Mouse (Mus musculus) Muller cell, postnatal 12 days (primary cell): ENCODE results near the gene Rnf150.

Experiments
- DNase-seq: peaks from one replicate; pipeline ENCODE4 v3.0.0-alpha.2; 2015; ENCODE audit errors: inconsistent ontology term

Rnf150 gene

DNA sequence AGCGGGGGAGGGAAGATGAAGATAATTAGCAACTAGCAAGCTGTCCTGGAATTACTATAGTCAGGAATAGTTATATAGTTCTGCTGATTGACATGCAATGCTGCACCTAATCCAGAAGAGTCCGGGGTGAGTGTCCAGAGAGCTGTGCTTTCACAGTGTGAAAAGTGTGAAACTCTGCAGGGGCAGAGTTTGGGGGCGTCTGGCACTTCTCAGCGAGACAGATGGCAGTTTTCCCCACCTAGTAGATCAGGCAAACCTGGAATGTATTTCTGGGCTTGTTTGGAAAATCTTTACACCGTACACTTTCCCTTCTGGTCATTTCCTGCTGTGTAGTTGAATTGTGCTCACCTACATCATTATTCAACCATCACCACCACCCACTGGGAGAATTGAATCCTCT, 148.6 kb downstream of the Rnf150 start:
- DNase-seq: no peak

DNA sequence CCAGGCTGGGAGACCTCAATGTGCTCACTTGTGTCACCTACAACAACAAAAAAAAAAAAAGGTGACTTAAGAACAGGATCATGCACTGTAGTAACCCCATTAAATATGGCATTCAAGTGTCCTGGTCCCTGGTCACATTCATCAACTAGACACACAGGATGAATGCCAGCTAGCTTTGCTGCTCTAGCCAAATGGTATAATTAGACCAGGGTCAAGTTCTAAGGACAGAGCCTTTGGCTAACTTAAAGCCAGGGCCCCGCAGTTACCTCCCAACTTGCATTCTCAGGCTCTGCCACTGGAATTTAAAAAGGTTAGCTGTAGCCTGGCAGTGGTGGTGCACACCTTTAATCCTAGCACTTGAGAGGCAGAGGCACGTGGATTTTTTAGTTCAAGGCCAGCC, 165.1 kb downstream of the Rnf150 start:
- DNase-seq: no peak

DNA sequence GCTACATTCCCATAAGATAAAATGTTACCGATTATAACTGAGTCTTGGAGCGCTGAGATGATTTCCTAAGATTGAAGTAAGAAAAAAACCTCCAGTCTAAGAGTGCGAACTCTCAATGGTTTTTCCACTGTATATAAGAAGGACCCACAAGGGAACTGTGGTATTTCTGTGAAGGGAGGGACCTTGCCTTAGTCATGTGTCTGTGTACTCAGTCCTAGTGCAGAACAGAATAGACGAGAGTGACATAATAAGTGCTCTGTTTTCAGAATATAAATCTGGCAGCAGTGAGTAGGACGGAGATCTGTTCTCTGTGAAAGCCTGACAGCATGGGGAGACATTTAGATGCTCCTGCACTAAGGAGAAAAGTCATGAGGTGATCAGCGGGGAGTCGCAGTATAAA, 169.6 kb downstream of the Rnf150 start:
- DNase-seq: no peak

DNA sequence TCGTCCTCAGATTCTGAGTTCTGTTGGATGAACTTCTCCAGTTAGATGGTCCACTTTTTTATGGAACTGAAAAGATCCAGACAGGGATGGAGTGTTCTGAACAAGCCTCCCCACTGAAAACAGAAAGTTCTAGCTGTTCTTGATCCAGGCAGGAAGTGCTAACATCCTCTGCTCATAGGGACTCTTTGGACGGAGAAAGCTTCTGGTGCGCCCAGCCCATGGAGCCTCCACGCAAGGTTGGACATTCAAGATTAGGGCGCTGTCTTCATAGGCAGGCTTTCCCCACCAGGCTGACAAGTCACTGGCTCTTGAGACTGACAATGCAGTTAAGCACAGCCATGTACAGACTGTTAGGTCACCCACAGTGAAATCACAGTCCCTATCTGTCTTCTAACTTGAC, 172.0 kb downstream of the Rnf150 start:
- DNase-seq: no peak

DNA sequence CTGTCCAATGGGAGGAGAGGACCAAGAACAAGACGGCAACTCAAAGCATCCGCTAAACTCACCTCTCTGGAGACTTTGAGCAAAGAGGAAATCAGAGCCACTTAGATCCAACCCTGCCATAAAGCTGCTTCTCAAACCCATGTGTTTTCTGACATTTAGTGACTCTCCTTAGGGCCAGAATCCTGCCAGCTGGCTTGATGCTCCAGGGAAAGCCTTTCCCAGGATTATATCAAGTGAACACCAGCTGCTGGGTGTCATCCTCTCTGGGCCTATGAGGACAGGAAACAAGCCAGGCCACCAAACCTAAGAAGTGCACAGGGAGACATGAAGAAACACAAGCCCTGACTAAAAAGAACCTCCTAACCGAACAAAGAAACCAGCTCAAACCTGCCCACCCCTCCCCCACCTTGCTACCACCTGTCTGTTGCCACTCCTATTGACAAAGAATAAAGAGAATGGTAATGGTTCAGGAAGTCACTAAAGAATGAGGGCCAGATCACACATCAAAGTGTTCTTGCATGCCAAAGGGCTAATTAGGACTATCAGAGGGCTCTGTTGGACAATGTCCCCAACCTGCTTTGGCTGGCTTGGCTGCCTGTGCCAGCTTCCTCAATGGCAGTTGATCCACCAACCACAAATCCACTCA, 173.5 kb downstream of the Rnf150 start:
- DNase-seq: no peak

DNA sequence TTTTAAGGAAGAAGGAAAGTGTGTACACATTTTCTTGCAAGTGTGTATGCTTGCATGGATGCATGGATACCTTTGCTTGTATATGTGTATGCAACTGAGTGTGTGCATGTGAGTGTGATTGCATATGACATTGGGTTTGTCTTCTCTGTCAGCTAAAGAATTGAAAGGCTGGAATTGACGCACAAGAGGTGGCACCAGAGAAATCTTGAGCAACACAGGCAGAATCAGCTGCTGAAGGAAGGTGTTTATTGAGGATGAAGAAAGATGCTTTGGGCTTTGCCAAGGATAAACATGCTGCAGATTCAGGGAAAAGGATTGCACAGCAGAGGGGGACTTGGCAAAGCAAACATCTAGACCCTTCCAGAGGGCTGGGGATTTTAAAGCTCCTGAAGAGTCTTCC, 174.2 kb downstream of the Rnf150 start:
- DNase-seq: no peak

DNA sequence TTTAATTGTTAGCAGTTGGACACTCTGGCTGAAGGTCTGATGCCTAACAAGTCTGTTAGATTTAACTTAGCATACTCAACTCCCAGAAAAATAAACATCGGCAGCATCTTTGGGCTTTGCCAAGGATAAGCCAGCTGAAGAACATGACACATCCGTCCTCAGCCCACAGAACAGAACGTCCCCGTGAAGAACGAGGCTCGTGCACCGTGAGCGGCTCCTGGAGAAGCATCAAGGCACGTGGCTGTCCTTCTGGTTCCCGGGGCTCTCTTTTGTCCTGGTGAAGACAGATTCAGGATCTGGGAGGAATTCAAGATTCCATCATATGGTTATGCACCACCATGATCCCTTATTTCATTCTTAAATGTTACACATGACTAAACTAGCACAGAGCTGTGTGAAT, 175.4 kb downstream of the Rnf150 start:
- no peak for DNase-seq

DNA sequence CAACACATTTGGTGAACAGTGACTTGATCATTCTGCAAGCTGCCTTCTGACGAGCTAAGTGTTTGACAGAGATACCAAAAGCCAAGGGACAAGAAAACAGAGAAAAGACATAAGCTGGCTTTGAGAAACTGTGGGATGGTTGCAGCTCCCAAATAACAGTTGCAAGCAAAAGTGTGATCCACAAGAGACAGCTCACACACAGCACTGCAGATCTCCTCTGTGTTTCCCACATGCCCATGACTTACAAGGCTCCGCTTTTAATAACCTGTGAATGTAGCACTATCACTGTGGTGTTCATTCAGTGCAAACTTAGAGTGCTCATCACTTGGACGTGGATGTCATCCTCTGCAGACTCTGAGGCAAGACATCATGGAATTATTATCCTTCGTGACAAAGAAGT, 178.3 kb downstream of the Rnf150 start:
- DNase-seq: no peak

DNA sequence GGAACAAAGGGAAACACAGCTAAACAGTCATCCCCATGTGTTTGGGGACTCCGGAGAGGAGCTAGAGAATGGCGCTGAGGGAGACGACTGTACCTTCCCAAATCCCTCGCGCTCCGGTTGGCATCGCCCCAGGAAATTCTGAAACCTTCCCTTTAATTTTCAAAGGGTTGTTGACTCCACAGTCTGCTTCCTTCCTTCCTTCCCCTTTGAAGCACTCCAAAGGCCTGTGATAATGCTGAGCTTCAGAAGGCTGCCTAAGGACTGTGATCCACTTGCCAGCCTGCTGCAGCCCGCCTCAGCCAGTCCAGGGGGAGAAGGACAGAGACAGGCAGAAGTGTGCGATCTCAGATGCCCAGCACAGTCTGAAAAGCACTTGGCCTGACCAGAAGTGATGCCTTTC, 183.8 kb downstream of the Rnf150 start:
- no peak for DNase-seq

DNA sequence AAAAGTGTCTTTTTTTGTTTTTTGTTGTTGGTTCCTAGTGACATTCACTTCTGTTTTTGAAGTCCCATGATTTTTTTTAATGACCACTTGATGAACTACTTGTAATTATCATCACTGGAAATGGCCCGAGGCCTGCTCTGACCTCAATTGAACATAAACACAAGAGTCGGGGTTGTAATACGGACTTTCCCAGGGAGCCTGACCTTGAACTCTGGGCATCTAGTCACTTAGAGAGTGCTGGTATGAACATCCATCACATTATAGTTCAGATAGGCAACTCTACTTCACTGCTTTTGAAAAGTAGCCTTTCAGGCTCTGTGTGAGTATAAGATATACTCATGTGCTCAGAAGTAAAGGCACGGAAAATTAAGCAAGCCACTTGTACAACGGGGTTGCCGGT, 185.4 kb downstream of the Rnf150 start:
- no peak for DNase-seq

DNA sequence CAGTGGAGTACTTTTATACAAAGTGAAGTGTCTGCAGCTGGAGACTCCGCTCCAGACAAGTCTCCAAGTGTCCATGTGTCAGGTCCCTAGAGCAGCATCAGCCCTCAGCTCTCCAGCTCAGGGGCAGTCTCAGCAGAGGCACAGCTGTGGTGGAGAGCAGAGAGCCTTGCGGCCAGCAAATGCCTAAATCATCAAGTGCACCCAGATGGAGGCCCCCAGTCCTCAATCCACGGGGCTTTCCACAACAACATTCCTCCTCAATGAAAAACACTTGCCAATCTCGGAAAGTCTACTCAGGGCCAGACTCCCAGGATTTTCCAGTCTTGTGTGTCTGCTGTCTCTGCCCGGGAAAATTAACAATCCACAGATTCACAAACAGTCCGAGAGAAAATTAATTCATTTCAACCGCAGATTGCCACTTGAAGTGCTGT, 186.0 kb downstream of the Rnf150 start:
- peak; percentile 65 for DNase-seq

DNA sequence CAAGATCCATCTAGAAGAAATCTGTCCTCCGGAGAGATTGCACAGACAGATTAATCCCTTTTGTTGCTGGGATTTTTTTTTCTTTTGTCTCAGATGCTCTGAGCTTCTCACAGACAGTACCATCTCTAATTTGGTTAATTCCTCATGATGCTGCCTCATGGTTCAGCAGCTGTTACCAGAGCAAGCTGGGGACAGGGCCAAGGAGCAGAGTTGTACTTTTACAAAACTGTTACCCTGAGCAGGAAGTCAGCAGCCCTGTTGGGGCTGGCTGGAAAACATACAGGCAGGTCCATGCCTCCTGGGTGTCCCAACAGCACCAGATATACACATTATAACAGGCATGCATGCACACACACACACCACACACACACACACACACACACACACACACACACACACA, 186.5 kb downstream of the Rnf150 start:
- DNase-seq: peak; percentile 5

DNA sequence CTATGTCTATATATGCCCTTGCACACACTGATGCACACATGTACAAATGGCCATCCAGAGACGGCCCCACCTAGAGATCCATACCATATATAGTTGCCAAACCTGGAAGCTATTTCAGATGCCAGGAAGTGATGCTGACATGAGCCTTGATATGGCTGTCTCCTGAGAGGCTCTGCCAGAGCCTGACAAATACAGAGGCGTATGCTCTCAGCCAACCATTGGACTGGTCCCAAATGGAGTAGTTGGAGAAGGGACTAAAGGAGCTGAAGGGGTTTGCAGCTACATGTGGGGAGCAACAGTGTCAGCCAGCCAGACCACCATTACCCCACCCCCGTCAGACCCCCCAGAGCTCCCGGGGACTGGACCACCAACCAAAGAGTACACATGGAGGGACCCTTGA, 189.7 kb downstream of the Rnf150 start:
- DNase-seq: no peak

DNA sequence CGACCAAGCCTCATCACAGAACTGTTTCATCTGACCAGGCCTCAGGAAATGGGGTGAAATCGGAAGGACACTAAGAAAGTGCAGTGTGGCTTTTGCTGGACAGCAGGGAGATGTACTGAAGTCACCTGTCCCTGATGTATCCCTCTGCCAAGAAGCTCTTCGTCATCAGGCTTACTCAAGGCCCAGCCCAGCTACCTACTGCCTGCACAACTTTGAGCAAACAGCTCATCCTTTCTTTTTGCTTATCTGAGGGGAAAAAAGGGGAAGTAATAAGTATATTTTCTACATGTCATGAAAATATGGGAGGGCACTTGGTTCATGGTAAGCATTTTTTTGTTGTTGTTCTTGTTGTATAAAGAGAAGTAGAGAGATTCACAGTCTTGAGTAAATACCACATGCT, 191.6 kb downstream of the Rnf150 start:
- DNase-seq: no peak

DNA sequence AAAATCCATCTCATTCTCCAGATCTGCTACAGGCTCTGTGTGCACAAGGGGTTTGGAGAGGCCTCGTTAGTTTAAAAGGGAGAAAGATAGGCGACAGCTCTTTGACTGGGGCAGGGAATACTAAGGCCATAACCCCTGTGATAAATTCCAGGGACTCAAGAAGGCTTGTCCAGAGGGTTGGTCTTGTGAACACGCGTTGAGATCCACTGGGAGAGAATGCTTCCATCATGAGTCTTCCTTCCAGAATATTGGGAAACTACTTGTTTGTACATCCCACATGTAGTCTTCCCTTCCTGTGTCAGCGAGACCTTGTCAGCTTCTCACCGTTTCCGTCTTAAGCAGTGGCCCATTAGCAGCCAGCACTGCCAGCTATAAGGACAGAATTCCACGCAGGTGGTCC, 195.8 kb downstream of the Rnf150 start:
- DNase-seq: no peak

DNA sequence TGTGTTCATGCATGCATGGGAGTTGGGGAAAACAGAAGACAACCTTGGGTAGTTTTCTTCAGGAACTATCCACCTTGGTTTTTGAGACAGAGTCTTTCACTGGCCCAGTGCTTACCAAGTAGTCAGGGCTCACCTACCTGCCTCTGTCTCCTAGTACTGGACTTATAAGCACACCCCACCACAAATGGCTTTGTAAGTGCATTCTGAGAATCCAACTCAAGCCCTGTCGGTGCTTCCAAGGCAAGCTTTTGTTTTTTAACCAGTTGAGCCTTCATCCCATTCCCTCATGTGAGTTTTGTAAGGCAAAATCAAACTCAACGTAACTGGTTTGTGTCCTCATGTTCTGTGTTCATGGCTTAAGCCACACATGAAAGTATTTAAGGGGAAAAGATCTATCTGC, 196.9 kb downstream of the Rnf150 start:
- DNase-seq: no peak

DNA sequence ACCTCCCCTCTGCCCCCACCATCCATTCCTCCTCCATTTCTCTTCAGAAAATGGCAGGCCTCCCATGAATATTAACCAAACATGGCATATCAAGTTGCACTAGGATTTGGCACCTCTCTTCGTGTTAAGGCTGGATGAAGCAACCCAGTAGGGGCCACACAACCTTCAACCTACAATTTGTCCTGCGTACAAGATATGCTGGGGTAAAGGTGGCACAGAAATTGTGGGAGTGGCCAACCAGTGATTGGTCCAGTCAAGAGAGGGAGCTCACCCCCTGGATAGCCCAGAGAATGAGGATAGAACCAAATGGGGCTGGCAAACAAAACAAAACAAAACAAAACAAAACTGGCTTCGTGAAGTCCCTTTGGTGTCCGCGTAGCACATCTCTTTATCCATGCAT, 198.1 kb downstream of the Rnf150 start:
- DNase-seq: no peak

DNA sequence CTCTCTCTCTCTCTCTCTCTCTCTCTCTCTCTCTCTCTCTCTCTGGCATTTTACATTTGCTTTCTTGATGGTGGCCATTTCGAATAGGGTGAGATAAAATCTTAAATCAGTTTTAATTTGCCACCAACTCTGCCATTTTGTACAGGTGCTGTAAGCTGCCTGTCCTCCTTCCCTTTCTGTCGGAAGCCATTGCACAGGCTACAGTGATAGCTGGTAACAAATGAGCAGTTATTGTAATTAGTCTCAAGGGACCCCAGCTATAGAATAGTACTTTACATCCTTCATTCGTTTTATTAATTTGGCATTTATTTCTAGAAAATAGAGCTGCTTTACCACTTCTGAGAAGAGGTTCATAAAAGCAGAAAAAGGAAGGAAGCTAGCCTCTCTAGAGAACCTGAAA, 198.7 kb downstream of the Rnf150 start:
- DNase-seq: no peak

DNA sequence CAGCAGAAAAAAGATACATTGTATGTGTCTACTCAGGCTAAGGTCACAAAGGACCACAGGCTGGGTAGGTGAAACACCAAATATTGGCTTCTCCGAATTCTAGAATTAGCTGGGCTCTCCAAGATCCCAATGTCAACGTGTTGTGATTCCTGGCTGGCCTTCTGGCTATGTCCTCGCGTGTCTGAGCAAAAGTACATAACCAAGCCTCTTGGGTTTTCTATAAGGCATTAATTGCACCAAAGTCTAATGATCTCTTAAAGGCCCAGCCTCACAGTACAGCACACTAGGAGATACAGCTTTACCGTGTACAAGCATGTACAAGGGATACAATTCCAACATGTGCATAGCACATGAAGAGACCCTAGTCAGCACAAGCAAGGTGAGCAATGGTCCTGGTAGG, 199.1 kb downstream of the Rnf150 start:
- DNase-seq: no peak

DNA sequence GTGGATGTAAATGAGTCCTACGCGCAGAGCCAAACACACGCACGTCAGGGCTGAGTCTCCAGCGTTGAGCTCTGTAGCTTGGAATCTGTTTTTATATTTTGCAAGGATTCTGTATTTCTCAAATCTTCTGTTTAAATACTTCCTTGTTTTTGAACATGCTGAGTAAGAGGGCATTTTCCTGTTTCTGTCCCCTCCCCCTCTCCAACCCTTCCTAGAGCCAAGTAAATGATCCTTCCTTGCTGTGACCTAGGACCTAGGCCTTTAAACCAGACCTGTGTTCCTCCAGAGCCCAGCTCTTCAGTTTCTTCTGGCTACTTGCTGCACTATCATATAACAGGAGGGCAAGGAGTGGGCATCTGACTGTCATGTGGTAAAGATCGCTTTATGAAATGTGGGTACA, 200.9 kb downstream of the Rnf150 start:
- DNase-seq: no peak

DNA sequence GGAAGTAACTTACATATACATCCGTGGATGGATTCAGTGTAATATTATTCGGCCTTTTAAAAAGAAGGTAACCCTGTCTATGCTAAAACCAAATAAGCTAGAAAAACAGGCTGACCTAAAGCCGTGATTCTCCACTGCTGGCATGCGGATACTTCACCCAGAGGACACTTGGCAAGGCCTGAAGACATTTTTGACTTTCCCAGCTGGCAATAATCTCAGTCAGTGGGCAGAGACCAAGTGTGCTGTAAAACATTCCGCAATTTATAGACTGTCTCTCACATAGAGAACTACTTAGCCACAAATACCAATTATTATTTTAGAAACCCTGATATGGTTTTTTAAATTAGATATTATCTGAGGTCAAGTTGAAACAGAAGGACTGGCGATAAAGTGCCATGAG, 202.9 kb downstream of the Rnf150 start:
- DNase-seq: peak; percentile 16

DNA sequence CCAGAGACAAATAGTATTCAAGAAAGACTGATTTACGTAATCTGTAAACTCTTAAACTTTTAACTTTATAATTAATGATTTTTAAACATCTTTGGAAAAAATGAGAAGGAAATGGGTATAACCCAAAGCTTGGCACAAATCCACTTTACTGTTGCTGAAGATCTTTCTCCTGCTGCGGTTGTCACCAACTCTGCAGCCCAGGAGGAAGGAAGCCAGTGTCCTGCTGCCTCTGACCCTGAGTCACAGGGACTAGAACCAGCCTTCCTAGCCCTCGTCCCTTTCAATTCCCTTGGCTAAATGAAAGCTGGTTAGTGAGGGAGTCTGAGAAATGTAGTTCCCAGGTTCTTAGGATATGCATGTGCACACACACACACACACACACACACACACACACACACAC, 203.7 kb downstream of the Rnf150 start:
- no peak for DNase-seq

DNA sequence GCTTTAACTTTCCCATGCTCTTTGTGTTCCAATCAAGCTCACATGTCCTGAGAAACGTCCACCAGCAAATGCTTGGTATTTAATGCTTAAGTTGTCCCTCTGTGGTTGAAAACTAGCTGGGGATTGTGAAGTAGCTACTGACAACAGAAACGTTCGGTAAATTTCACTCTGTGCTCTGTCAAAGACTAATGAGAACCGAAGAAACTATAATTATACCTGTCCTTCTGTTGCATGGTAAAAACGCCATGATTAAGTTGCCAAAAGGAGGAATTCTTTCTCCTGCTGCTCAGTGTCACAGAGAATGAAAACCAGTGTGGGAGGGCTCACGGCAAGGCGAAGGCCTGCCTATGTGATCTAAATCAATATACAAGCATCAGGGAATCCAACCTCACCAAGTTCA, 204.8 kb downstream of the Rnf150 start:
- DNase-seq: no peak

DNA sequence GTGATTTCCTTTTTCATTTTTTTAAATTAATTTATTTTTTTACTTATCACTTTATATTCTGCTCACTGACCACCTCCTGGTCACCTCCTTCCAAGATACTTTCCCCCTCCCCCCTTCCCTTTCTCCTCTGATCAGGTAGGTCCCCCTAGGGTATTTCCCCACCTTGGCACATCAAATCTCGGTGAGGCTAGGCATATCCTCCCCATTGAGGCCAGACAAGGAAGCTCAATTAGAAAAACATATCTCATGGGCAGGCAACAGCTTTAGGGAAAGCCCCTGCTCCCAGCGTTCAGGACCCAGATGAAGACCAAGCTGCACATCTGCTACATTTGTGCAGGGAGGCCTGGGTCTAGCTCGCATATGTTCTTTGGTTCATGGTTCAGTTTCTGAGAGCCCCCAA, 211.1 kb downstream of the Rnf150 start:
- no peak for DNase-seq

DNA sequence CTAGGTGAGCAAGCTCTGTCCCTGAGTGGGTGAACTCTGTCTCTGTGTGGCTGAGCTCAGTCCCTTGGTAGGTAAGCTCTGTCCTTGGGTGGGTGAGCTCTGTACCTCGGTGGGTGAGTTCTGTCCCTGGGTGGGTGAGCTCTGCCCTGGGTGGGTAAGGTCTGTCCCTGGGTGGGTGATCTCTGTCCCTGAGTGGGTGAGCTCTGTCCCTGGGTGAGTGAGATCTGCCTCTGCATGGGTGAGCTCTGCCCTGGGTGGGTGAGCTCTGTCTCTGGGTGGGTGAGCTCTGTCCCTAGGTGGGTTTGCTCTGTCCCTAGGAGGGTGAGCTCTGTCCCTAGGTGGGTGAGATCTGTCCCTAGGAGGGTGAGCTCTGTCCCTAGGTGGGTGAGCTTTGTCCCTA, 213.5 kb downstream of the Rnf150 start:
- DNase-seq: no peak
